Mouse (Mus musculus) midbrain, embryonic 14.5 days (tissue): ENCODE results near the gene Gpr150. TPM values are rescaled to one million over a fixed set of nuclear protein-coding genes. Genes with fewer than 3 reads are reported as not detected.
A peak's percentile ranks its signal among the peaks of the same experiment; 100 is the strongest.

Source experiments
- ATAC-seq: fragments of 200-750 bp; cut with Nextera tagmentation; 2 replicates; pipeline ENCODE4 v1.8.0; 2017; ENCODE audit warnings: moderate number of reproducible peaks, moderate library complexity; ENCODE audit not compliant: low FRiP score, low TSS enrichment
- DNase-seq: peaks from one replicate; pipeline ENCODE4 v3.0.0-alpha.2; 2015
- H3K27ac ChIP-seq: fragments of 300-500 bp; sonication (generic); replicated peaks from 2 replicates; pipeline ENCODE4 v1.5.1; 2014; ENCODE audit warnings: mild to moderate bottlenecking, low read depth, low read length, moderate library complexity
- H3K27me3 ChIP-seq: fragments of 300-500 bp; sonication (generic); 2 replicates; pipeline ENCODE4 v1.6.1; 2014; ENCODE audit warnings: low read length, control low read depth, mixed read lengths; ENCODE audit not compliant: control insufficient read depth, insufficient read depth
- H3K36me3 ChIP-seq: fragments of 300-500 bp; sonication (generic); 2 replicates; pipeline ENCODE4 v1.6.1; 2014; ENCODE audit warnings: low read length, control low read depth; ENCODE audit not compliant: control insufficient read depth, insufficient read depth
- H3K4me1 ChIP-seq: fragments of 300-500 bp; sonication (generic); 2 replicates; pipeline ENCODE4 v1.6.1; 2014; ENCODE audit warnings: mild to moderate bottlenecking, antibody characterized with exemption, low read length, control low read depth; ENCODE audit not compliant: control insufficient read depth, insufficient read depth
- H3K4me2 ChIP-seq: fragments of 300-500 bp; sonication (generic); 2 replicates; pipeline ENCODE4 v1.6.1; 2014; ENCODE audit warnings: mild to moderate bottlenecking, low read length, moderate library complexity
- H3K4me3 ChIP-seq: fragments of 300-500 bp; sonication (generic); replicated peaks from 2 replicates; pipeline ENCODE4 v1.5.1; 2014; ENCODE audit warnings: low read depth, low read length
- H3K9ac ChIP-seq: fragments of 300-500 bp; sonication (generic); replicated peaks from 2 replicates; pipeline ENCODE4 v1.6.1; 2014; ENCODE audit warnings: mild to moderate bottlenecking, low read length, moderate library complexity
- H3K9me3 ChIP-seq: fragments of 300-500 bp; sonication (generic); 2 replicates; pipeline ENCODE4 v1.6.1; 2016; ENCODE audit warnings: low read length, control low read depth, mixed read lengths; ENCODE audit not compliant: control insufficient read depth
- WGBS: fragments of 180-500 bp; shearing (Covaris S2); extraction: QIAGEN DNeasy Blood & Tissue Kit; methylation state at CpG from one replicate; pipeline ENCODE4 v1.1.7; 2014; 5-methylcytosine and 5-hydroxymethylcytosine counted together
- polyA plus RNA-seq: library from polyadenylated mRNA; unstranded; fragments of >200 nt; fragmentation: Nextera tagmentation; extraction: Ambion mirVana; gene quantifications from 2 replicates; pipeline ENCODE4 v1.2.1, GENCODE M21; 2014

Gpr150 gene
- 1.2 and 2.2 TPM in 2 replicates for polyA plus RNA-seq

DNA sequence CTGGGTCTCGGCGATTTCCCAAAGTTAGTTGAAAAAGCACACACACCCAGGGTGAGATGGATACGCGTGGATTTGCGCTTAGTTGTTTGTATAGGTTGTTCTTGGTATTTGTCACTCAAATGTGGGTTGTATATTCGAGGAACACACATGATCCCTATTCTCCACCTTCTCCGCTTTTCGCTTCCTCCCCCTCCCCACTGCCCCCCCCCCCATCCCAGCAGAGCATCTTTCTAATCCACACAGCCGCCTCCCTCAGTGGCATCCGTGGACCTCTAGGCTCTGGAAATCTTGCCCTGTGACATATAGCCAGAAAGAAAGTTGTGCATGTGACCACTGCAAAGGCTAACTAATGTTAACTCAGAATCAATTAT, at the start of gene Gpr150:
Gpr150 (minus strand) TSS at position 101 of the 371 bp plus-strand sequence.
- peak; percentile 1; the same call in 1 of the 2 replicates for ATAC-seq
- Histone ChIP-seq H3K9ac (peak within 1 kb of the TSS; percentile 60), H3K4me2 (peak within 1 kb of the TSS; percentile 100), H3K9me3 (no peaks in the 10 kb centered on the region), H3K36me3 (no peaks in the 10 kb centered on the region), H3K4me1 (peaks cover 10% of the 10 kb centered on the region; the same call in 1 of the 2 replicates), H3K4me3 (peak within 1 kb of the TSS; percentile 57), H3K27ac (0 out of 2 replicates have a peak within 1 kb of the TSS, but pooled peaks have one; percentile 20), H3K27me3 (peaks cover 37% of the 10 kb centered on the region)
- 9% methylated on average over 10 of the region's 10 CpGs for WGBS
- no peak for DNase-seq

DNA sequence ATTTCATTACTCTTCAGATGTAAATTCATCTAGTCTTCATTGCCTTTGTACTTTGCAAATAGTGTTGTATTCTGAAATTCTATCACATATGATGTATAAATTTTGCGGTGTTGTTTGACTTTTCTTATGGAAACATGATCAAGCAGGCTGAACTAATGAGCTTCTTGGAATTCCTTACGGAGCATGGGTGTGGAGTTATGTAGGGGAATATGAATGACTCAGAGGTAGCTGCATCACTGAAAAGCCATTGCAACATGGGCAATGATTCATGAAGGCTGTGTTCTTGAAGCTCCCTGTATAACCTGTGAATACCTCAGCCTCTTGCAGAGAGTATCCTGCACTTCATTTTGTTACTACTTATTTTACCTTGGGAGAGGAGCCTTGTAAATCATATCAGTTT, 45.2 kb upstream of the Gpr150 start:
- no peaks in the 10 kb centered on the region for H3K9me3 ChIP-seq
- H3K36me3 ChIP-seq = no peaks in the 10 kb centered on the region
- no peak overlapping the region for H3K27ac ChIP-seq
- H3K9ac ChIP-seq = no peak overlapping the region
- no peak overlapping the region for H3K4me3 ChIP-seq
- peaks cover 4% of the 10 kb centered on the region; the same call in 1 of the 2 replicates for H3K4me1 ChIP-seq
- ATAC-seq = no peak
- no peak for DNase-seq
- 95% methylated on average over 2 of the region's 2 CpGs for WGBS
- no peak overlapping the region for H3K4me2 ChIP-seq
- H3K27me3 ChIP-seq = no peaks in the 10 kb centered on the region

DNA sequence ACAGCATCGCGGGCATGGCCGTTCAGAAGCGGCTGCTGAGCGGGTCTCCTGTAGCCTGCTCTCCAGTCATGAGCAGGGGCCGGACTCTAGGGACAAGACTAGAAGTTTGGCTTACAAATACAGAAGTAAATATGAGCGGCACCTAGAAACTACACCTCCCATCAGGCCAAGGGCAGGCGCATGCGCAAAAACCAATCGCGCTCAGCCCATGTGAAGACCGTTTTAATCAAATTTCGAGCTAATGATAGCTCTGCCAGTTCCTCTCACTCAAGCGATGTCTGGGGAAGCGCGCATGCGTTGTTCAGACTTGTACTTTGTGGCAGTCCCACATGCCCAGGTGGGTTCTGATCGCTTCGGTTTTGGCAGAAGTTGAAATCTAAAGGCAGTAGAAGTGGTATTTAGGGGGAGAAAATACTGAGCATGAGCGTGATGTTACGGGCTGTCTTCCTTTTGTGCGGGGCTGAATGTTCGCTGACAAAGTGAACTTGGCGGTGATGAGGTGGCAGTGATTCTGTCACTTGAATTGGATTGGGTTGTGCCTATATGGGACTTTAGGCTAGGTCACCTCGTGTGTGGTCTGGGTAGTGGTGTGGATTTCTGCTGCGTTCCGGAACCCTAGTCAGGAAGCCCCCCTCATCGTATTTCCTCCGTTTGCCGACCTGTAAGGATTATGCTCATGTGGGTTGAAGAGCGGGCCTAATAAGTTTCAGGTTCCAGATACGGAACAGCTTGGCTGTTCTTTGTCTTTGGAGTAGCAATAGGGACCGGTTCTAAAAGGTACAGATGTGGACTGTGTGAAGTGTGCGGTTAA, 41.9 kb upstream of the Gpr150 start, which contains the start of the genes Arsk and Ttc37:
Arsk (minus strand) TSS at position 168 of the 811 bp plus-strand sequence.
Ttc37 (plus strand) TSS at position 242 of the 811 bp plus-strand sequence.
- Histone ChIP-seq H3K27me3 (no peaks in the 10 kb centered on the region), H3K4me1 (peaks cover 4% of the 10 kb centered on the region; the same call in 1 of the 2 replicates), H3K36me3 (no peaks in the 10 kb centered on the region), H3K4me3 (peak within 1 kb of the TSS; percentile 52), H3K27ac (peak within 1 kb of the TSS; percentile 72), H3K4me2 (peak within 1 kb of the TSS; percentile 77), H3K9ac (peak within 1 kb of the TSS; percentile 60), H3K9me3 (no peaks in the 10 kb centered on the region)
- 1% methylated on average over 34 of the region's 34 CpGs for WGBS
- ATAC-seq (peak; percentile 96), DNase-seq (peak; percentile 98)

DNA sequence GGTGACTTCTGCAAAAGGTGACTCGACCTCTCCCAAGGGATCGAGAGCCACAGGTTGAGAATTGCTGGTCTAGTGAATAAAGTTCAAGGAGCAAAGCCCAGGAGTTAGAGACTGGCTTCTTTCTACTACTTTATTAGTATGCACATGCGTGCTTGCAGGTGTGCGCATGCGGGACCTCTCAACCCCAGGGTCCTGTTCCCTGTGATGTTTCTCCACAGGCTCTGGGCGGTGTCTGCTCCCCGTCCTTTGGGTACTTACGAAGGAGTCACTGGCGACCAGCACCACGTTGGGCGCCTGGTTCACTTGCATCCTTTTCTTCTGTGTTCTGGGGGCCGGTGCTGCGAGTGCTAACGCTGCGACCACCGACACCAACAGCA, 41.3 kb upstream of the Gpr150 start:
- Histone ChIP-seq H3K4me3 (peak overlapping the region; percentile 52), H3K27me3 (no peaks in the 10 kb centered on the region), H3K4me1 (peaks cover 4% of the 10 kb centered on the region; the same call in 1 of the 2 replicates), H3K4me2 (peak overlapping the region; percentile 57), H3K36me3 (no peaks in the 10 kb centered on the region), H3K9ac (peak overlapping the region; percentile 57), H3K27ac (peak overlapping the region; percentile 72), H3K9me3 (no peaks in the 10 kb centered on the region)
- WGBS = 2% methylated on average over 16 of the region's 16 CpGs
- DNase-seq (peak; percentile 70), ATAC-seq (peak; percentile 80)

DNA sequence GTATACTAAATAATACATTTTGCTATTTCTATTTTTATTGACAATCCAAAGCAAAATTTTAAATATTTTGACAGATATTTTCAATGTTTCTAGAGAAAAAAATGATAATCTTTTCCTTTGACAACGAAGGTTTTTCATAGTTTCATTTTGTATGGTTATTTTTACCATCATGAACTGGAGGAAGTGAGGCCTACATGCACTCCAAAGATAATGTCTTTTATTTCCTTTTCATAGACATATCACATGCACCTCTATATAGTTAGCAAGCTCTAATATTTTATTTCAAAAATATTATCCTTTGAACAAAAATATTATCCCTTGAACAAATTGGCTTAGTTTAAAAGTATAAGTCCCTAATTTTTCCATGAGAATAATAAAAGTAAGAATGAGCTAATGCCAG, 17.5 kb upstream of the Gpr150 start:
- Histone ChIP-seq H3K9me3 (no peaks in the 10 kb centered on the region), H3K4me1 (no peaks in the 10 kb centered on the region), H3K27me3 (no peaks in the 10 kb centered on the region), H3K4me2 (no peak overlapping the region), H3K36me3 (no peaks in the 10 kb centered on the region), H3K4me3 (no peak overlapping the region), H3K27ac (no peak overlapping the region), H3K9ac (no peak overlapping the region)
- DNase-seq (no peak), ATAC-seq (no peak)
- 91% methylated on average over 1 of the region's 1 CpGs for WGBS

DNA sequence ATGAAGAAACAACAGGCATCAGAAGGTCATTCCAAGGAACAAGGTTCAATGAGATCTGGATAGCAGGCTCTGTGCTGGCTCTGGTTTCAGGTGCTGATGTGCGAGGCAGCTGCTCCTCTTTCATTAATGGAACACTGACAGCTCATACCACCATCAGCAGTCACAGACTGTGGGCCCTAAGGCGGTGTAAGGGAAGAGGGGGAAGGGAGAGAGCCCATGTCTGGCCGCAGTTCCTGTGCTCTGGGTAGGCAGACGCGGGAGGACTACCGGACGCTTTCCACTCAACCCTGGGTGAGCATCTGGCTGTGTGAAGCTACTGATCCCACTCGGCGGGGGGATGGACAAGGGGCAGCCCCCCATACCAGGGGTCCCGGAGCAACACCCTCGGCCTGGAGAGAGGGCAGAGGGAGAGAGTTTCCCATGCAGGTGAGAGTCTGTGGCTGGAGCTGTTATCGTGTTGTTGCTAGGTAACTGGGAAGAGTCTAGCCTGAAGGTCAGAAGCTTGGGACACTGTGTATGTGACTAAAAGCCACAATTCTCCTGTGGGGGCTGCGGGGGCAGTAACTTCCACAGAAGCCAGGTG, 7.7 kb upstream of the Gpr150 start:
- no peak overlapping the region for H3K4me3 ChIP-seq
- H3K36me3 ChIP-seq = 0 out of 2 replicates have a peak, but pooled peaks cover 3% of the 10 kb centered on the region
- ATAC-seq = no peak
- no peak overlapping the region for H3K9ac ChIP-seq
- H3K4me1 ChIP-seq = no peaks in the 10 kb centered on the region
- whole genome bisulfite sequencing = 93% methylated on average over 13 of the region's 13 CpGs
- H3K4me2 ChIP-seq = no peak overlapping the region
- DNase-seq = no peak
- no peaks in the 10 kb centered on the region for H3K9me3 ChIP-seq
- H3K27me3 ChIP-seq = no peaks in the 10 kb centered on the region
- H3K27ac ChIP-seq = no peak overlapping the region

DNA sequence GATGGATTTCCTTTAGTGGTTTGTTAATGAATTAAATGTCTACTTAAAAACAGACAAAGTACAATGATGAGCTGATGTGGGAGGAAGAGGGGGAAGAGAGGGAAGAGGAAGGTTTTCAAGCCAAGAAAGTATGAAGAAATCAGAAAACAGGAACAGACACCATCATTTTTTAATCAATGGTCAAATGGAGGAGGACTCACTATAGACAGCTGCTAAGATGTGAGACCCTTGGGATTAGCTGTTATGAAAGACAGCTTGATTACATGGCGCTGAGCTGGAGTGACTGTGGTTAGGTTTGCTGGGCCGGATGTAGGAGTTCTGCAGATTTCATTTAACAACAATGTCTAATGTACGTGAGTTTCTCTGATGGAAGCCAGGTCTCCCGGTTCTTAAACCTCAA, 6.8 kb upstream of the Gpr150 start:
- Histone ChIP-seq H3K27me3 (no peaks in the 10 kb centered on the region), H3K36me3 (0 out of 2 replicates have a peak, but pooled peaks cover 3% of the 10 kb centered on the region), H3K4me3 (no peak overlapping the region), H3K9me3 (no peaks in the 10 kb centered on the region), H3K9ac (no peak overlapping the region), H3K4me2 (no peak overlapping the region), H3K4me1 (no peaks in the 10 kb centered on the region), H3K27ac (no peak overlapping the region)
- WGBS = 89% methylated on average over 4 of the region's 4 CpGs
- DNase-seq = no peak
- no peak for ATAC-seq

DNA sequence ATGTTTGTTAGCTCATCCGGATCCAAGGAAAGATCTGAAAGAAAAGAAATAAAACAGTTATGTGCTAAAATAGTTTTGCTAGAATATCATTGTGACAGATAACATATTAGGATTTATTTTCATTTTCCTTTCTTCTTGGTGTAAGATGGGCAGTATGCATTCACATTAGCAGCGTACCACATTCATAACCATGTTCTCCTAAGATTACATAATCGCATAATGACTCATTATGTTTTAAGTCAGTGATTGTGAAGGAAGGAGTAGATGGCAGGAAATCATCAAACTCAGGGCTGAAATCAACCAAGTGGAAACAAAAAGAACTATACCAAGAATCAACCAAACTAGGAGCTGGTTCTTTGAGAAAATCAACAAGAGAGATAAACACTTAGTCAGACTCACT, 5.8 kb upstream of the Gpr150 start:
- Histone ChIP-seq H3K4me1 (no peaks in the 10 kb centered on the region), H3K9me3 (no peaks in the 10 kb centered on the region), H3K36me3 (0 out of 2 replicates have a peak, but pooled peaks cover 3% of the 10 kb centered on the region), H3K4me3 (no peak overlapping the region), H3K27me3 (peaks cover 8% of the 10 kb centered on the region; the same call in 1 of the 2 replicates), H3K9ac (no peak overlapping the region), H3K27ac (no peak overlapping the region), H3K4me2 (no peak overlapping the region)
- ATAC-seq (no peak), DNase-seq (no peak)
- WGBS = 97% methylated on average over 3 of the region's 3 CpGs
